Mouse (Mus musculus) neural tube, embryonic 13.5 days (tissue): ENCODE measurements around the gene Rnls. TPM values are rescaled to one million over a fixed set of nuclear protein-coding genes. Genes with fewer than 3 reads are reported as not detected.
"Not testable (repeated sequence)": the region's sequence is repeated elsewhere in the genome, so short reads cannot be mapped to it uniquely, and the experiment has no call there.

Experiments
- ATAC-seq: fragments of 200-750 bp; cut with Nextera tagmentation; 2 replicates; pipeline ENCODE4 v1.8.0; 2017; ENCODE audit warnings: low read depth, mild to moderate bottlenecking, moderate TSS enrichment, moderate library complexity
- H3K27ac ChIP-seq: fragments of 300-500 bp; sonication (generic); replicated peaks from 2 replicates; pipeline ENCODE4 v1.5.1; 2015; ENCODE audit warnings: moderate library complexity, mild to moderate bottlenecking, inconsistent platforms
- H3K27me3 ChIP-seq: fragments of 300-500 bp; sonication (generic); 2 replicates; pipeline ENCODE4 v1.6.1; 2015; ENCODE audit warnings: mild to moderate bottlenecking, inconsistent platforms
- H3K36me3 ChIP-seq: fragments of 300-500 bp; sonication (generic); 2 replicates; pipeline ENCODE4 v1.6.1; 2015; ENCODE audit warnings: mild to moderate bottlenecking, inconsistent platforms
- H3K4me1 ChIP-seq: fragments of 300-500 bp; sonication (generic); replicated peaks from 2 replicates; pipeline ENCODE4 v1.6.1; 2015; ENCODE audit warnings: inconsistent platforms
- H3K4me2 ChIP-seq: fragments of 300-500 bp; sonication (generic); 2 replicates; pipeline ENCODE4 v1.6.1; 2015; ENCODE audit warnings: inconsistent platforms, mild to moderate bottlenecking, moderate library complexity
- H3K4me3 ChIP-seq: fragments of 300-500 bp; sonication (generic); 2 replicates; pipeline ENCODE4 v1.5.1; 2015; ENCODE audit warnings: mild to moderate bottlenecking, inconsistent platforms
- H3K9ac ChIP-seq: fragments of 300-500 bp; sonication (generic); 2 replicates; pipeline ENCODE4 v1.6.1; 2015; ENCODE audit warnings: moderate library complexity, mild to moderate bottlenecking, inconsistent platforms
- H3K9me3 ChIP-seq: fragments of 300-500 bp; sonication (generic); 2 replicates; pipeline ENCODE4 v1.6.1; 2016; ENCODE audit warnings: inconsistent platforms
- WGBS: fragments of 180-500 bp; shearing (Covaris S2); methylation state at CpG from one replicate; pipeline ENCODE4 v1.1.7; 2015; 5-methylcytosine and 5-hydroxymethylcytosine counted together
- polyA plus RNA-seq: library from polyadenylated mRNA; unstranded; fragments of >200 nt; fragmentation: Nextera tagmentation; extraction: Ambion mirVana; gene quantifications from 2 replicates; pipeline ENCODE4 v1.2.1, GENCODE M21; 2015

The Rnls gene
- polyA plus RNA-seq, result 9.1 and 10.2 TPM in 2 replicates

- ATAC-seq, result peak; percentile 99
- Histone ChIP-seq H3K36me3 (no peaks in the 10 kb centered on the region), H3K4me2 (peak within 1 kb of the TSS; percentile 68), H3K9ac (peak within 1 kb of the TSS; percentile 88), H3K9me3 (peaks cover 8% of the 10 kb centered on the region), H3K27me3 (no peaks in the 10 kb centered on the region), H3K27ac (peak within 1 kb of the TSS; percentile 93), H3K4me3 (peak within 1 kb of the TSS; percentile 66), H3K4me1 (peaks cover 4% of the 10 kb centered on the region; the same call in 1 of the 2 replicates)
- 1% methylated on average over 48 of the region's 48 CpGs for WGBS
Measured at GRCm38 (mm10) chr19:33391651-33392382, at the start of gene Rnls. TSS of gene Rnls (minus strand) at chr19:33392295.

GRCm38 (mm10) chr19:33429457-33429856, 37.4 kb upstream of the Rnls start:
- no peaks in the 10 kb centered on the region for H3K27me3 ChIP-seq
- WGBS, result 61% methylated on average over 2 of the region's 2 CpGs
- ATAC-seq, result no peak
- no peak overlapping the region for H3K9ac ChIP-seq
- no peaks in the 10 kb centered on the region for H3K36me3 ChIP-seq
- no peaks in the 10 kb centered on the region for H3K4me1 ChIP-seq
- no peaks in the 10 kb centered on the region for H3K9me3 ChIP-seq
- no peak overlapping the region for H3K4me2 ChIP-seq
- no peak overlapping the region for H3K27ac ChIP-seq
- H3K4me3 ChIP-seq, result no peak overlapping the region

- ATAC-seq, H3K4me1 ChIP-seq, H3K36me3 ChIP-seq, H3K9ac ChIP-seq, H3K4me2 ChIP-seq, H3K27ac ChIP-seq, H3K9me3 ChIP-seq, H3K4me3 ChIP-seq, H3K27me3 ChIP-seq: not testable (repeated sequence)
- 90% methylated on average over 9 of the region's 9 CpGs for WGBS
Measured at GRCm38 (mm10) chr19:33419368-33419767, 27.3 kb upstream of the Rnls start.

GRCm38 (mm10) chr19:33380825-33381224, 11.3 kb downstream of the Rnls start:
- no peaks in the 10 kb centered on the region for H3K9me3 ChIP-seq
- H3K27me3 ChIP-seq, result no peaks in the 10 kb centered on the region
- H3K36me3 ChIP-seq, result no peaks in the 10 kb centered on the region
- H3K9ac ChIP-seq, result no peak overlapping the region
- no peak overlapping the region for H3K27ac ChIP-seq
- H3K4me2 ChIP-seq, result no peak overlapping the region
- WGBS, result 85% methylated on average over 2 of the region's 2 CpGs
- H3K4me3 ChIP-seq, result no peak overlapping the region
- H3K4me1 ChIP-seq, result no peaks in the 10 kb centered on the region
- no peak for ATAC-seq

GRCm38 (mm10) chr19:33380386-33380785, 11.7 kb downstream of the Rnls start:
- H3K36me3 ChIP-seq, result no peaks in the 10 kb centered on the region
- no peaks in the 10 kb centered on the region for H3K27me3 ChIP-seq
- no peaks in the 10 kb centered on the region for H3K9me3 ChIP-seq
- H3K9ac ChIP-seq, result no peak overlapping the region
- no peak overlapping the region for H3K4me2 ChIP-seq
- H3K4me1 ChIP-seq, result no peaks in the 10 kb centered on the region
- peak; percentile 69; the same call in 1 of the 2 replicates for ATAC-seq
- no peak overlapping the region for H3K27ac ChIP-seq
- no peak overlapping the region for H3K4me3 ChIP-seq
- WGBS, result 17% methylated on average over 3 of the region's 3 CpGs

GRCm38 (mm10) chr19:33368808-33369207, 23.3 kb downstream of the Rnls start:
- 78% methylated on average over 2 of the region's 2 CpGs for WGBS
- Histone ChIP-seq H3K27me3 (no peaks in the 10 kb centered on the region), H3K4me3 (no peak overlapping the region), H3K4me1 (no peaks in the 10 kb centered on the region), H3K4me2 (no peak overlapping the region), H3K9ac (no peak overlapping the region), H3K36me3 (no peaks in the 10 kb centered on the region), H3K27ac (no peak overlapping the region), H3K9me3 (no peaks in the 10 kb centered on the region)
- no peak for ATAC-seq

GRCm38 (mm10) chr19:33366661-33367060, 25.4 kb downstream of the Rnls start:
- no peak overlapping the region for H3K9ac ChIP-seq
- no peaks in the 10 kb centered on the region for H3K36me3 ChIP-seq
- peak; percentile 80; the same call in 1 of the 2 replicates for ATAC-seq
- no peak overlapping the region for H3K27ac ChIP-seq
- 22% methylated on average over 3 of the region's 3 CpGs for WGBS
- H3K27me3 ChIP-seq, result no peaks in the 10 kb centered on the region
- H3K9me3 ChIP-seq, result no peaks in the 10 kb centered on the region
- no peaks in the 10 kb centered on the region for H3K4me1 ChIP-seq
- no peak overlapping the region for H3K4me2 ChIP-seq
- H3K4me3 ChIP-seq, result no peak overlapping the region

GRCm38 (mm10) chr19:33357019-33357418, 35.1 kb downstream of the Rnls start:
- 72% methylated on average over 3 of the region's 3 CpGs for WGBS
- Histone ChIP-seq H3K36me3 (no peaks in the 10 kb centered on the region), H3K9me3 (no peaks in the 10 kb centered on the region), H3K27me3 (no peaks in the 10 kb centered on the region), H3K9ac (no peak overlapping the region), H3K4me3 (no peak overlapping the region), H3K4me1 (no peaks in the 10 kb centered on the region), H3K27ac (no peak overlapping the region), H3K4me2 (no peak overlapping the region)
- no peak for ATAC-seq

GRCm38 (mm10) chr19:33340119-33340518, 52.0 kb downstream of the Rnls start:
- Histone ChIP-seq H3K9me3 (no peaks in the 10 kb centered on the region), H3K4me1 (no peaks in the 10 kb centered on the region), H3K9ac (no peak overlapping the region), H3K27me3 (no peaks in the 10 kb centered on the region), H3K4me3 (no peak overlapping the region), H3K36me3 (no peaks in the 10 kb centered on the region), H3K4me2 (no peak overlapping the region), H3K27ac (no peak overlapping the region)
- no peak for ATAC-seq
- WGBS, result 96% methylated on average over 1 of the region's 1 CpGs

GRCm38 (mm10) chr19:33326706-33327641, 65.1 kb downstream of the Rnls start:
- H3K36me3 ChIP-seq, result no peaks in the 10 kb centered on the region
- WGBS, result 87% methylated on average over 4 of the region's 4 CpGs
- no peak overlapping the region for H3K4me3 ChIP-seq
- no peak overlapping the region for H3K9ac ChIP-seq
- H3K27me3 ChIP-seq, result no peaks in the 10 kb centered on the region
- H3K9me3 ChIP-seq, result no peaks in the 10 kb centered on the region
- ATAC-seq, result no peak
- no peaks in the 10 kb centered on the region for H3K4me1 ChIP-seq
- no peak overlapping the region for H3K27ac ChIP-seq
- no peak overlapping the region for H3K4me2 ChIP-seq

GRCm38 (mm10) chr19:33318785-33319184, 73.3 kb downstream of the Rnls start:
- WGBS, result 52% methylated on average over 1 of the region's 1 CpGs
- ATAC-seq, result no peak
- Histone ChIP-seq H3K4me2 (no peak overlapping the region), H3K9ac (no peak overlapping the region), H3K9me3 (no peaks in the 10 kb centered on the region), H3K27ac (no peak overlapping the region), H3K27me3 (no peaks in the 10 kb centered on the region), H3K4me1 (no peaks in the 10 kb centered on the region), H3K4me3 (no peak overlapping the region), H3K36me3 (no peaks in the 10 kb centered on the region)

GRCm38 (mm10) chr19:33317130-33317529, 75.0 kb downstream of the Rnls start:
- Histone ChIP-seq H3K27ac (no peak overlapping the region), H3K9me3 (no peaks in the 10 kb centered on the region), H3K9ac (no peak overlapping the region), H3K4me1 (no peaks in the 10 kb centered on the region), H3K27me3 (no peaks in the 10 kb centered on the region), H3K4me2 (no peak overlapping the region), H3K36me3 (no peaks in the 10 kb centered on the region), H3K4me3 (no peak overlapping the region)
- no peak for ATAC-seq
- WGBS, result 76% methylated on average over 4 of the region's 4 CpGs
